Mouse (Mus musculus): ENCODE data around the gene Caskin1. TPM values are rescaled to one million over a fixed set of nuclear protein-coding genes. Genes with fewer than 3 reads are reported as not detected.
A peak's percentile ranks its signal among the peaks of the same experiment; 100 is the strongest.
"Not testable (repeated sequence)": the region's sequence is repeated elsewhere in the genome, so short reads cannot be mapped to it uniquely, and the experiment has no call there.

The Caskin1 gene
- total RNA-seq (2021): 26.2 and 60.8 TPM in 2 replicates
- long read RNA-seq, partial matches to known transcripts: 6 of 6 reads
- long read RNA-seq, other reads (novel, unspliced or antisense): 0 of 6 reads

DNA sequence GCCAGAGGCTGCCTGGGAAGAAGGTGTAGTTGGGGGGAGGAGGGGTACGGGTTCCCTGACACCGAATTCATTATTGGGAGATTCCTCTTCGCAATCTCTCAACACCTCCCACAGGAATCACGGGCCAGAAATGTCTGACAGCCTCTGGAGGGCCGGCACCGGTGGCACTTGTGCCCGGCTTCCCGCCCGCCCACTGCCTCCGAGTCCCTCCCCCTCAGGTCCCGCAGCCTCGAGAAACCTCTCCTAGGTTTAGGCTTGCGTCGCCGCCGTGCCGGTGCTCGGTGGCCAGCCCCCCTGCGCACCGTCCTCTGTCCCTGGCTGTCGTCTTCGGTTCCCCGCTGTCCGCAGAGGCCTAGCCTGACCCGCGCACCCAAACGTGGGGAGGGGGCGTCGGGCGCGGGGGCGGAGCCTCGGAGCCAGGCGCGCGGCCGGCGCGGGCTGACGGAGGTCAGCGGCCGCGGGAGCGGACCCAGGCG, at the start of gene Caskin1:
Caskin1 (plus strand) TSS at position 416 of the 476 bp plus-strand sequence.
- peak; percentile 58 for DNase-seq

DNA sequence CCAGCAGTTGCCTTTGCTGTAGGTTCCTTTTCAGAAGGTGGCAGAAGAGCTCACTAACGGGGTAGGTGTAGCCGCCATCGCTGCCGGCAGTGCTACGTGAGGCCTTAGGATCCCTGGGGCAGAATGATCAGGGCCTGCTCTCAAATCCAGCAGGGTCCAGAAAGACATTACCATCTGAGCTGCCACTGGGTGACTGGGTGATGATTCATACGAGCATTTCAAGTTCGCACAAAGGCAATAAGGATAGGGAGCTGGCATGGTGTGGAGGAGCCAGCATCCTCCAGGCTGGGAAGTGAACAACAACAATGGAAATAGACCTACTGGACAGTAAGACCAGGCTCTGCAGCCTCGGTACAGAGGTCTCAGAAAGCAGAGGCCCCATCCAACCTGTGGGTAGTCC, 48.0 kb upstream of the Caskin1 start:
- DNase-seq: no peak

DNA sequence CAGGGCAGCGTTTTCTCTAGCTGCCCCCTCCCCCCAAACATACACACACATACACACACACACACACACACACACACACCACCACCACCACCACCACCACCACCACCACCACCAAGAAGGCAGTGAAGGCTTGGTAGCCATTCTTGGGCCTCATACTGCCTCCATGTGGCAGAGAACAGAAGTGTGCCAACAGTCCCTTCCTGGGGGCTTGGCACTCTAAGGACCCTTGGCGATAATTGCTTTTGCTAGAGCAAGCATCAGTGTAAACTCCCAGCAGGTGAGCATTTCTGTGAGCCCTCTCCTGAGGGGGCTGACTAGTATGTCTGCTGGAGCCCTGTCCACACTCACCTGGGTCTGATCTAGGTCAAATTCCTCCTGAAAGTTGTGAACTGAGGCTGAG, 47.3 kb upstream of the Caskin1 start:
- no peak for DNase-seq

DNA sequence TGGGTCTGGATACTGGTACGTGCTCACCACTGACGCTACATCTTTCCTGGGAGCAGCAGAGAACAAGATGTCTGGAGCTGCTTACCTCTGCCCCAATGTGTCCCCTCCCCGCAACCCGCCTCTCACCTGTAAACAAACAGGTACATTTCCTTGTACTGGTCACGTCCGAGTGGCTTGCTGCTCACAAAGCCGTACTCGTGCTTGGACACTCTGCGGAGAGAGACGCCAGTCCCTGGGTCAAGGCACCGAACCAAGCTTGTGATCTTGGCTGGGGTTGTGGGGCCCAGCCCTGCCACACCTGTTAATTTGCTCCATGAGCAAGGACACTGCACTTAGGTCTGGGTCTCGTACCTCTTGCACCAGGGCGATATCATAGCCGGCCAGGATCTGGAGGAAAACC, 46.3 kb upstream of the Caskin1 start:
- DNase-seq: no peak

DNA sequence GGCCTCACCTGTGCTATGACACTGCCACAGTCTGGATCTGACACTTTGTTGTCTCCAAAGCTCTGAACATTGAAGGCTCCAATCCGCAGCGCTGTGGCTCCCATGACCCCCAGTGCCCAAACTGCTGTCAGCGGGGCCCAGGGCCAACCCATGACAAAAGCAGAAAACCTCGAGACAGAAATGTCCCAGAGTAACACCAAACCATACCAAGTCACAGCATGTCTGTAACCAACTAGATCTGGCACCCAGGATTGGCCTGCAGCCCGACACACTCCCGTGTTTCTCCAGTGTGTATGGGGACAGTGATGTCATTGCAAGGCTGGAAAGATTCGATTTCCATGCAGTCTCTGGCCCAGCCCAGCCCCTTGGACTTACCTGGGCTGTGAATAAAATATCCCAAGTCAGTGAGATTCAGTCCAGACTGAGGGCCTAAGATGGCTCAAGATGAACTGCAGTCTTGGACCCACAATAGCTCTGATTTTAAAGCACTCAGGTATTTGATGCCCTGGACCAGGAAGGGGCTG, 45.7 kb upstream of the Caskin1 start, which contains the start of gene Dnase1l2:
Dnase1l2 (minus strand) TSS at position 474 of the 524 bp plus-strand sequence.
- DNase-seq: no peak

DNA sequence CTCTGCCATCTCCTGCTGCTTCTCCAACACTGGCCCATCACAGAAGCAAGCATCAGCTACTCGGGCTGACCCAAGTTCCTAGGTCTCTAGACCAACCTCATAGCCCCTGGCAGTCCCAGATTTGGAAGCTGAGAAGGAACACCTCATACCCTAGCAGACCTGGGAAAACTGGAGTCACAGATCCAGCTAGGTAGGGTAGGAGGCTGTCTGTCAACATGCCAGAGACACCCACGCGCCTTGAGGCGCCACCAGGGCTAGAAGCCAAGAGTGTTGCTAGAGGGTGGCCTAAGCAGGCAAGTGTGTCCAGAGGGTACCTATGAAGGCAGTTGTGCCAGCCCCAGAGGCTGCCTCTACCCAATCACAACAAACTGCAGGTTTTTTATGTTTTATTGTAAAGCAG, 45.0 kb upstream of the Caskin1 start:
- DNase-seq: no peak

DNA sequence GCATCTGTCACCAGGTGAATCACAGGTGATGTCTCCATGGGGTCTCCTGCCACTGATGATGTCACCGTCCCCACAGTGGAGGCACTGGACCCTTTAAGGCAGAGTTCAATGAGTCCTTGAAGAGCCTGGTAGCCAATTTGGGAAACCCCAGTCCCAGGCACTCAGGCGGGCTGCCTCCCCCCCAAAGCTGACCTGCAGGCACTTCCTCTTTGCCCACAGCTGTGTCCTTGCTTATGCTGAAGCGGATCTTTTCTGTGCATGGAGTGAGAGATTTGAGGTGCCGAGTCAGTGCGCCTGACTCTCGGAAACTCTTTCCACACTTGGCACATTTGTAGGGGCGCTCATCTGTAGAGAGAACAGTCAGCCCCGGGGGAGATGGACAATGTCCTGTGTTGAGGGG, 41.8 kb upstream of the Caskin1 start:
- DNase-seq: no peak

DNA sequence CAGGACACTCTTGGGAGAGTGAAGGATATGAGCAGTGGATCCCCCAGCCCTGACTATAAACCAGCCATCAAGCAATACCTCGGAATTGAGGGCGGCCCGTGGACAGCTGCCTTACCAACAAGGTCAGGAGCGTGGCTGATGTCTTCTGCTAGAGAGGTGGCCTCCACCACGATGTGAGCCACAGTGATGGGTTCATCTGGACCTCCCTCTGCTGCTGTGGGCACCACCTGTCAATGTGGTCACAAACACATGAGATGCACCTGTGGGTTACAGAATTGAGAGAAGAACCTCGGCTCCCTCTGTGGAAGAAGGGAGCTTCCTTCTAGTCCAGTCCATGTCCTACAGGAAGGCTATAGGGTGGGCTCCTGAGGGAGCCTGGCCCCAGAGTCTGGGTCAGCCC, 38.9 kb upstream of the Caskin1 start:
- DNase-seq: no peak

DNA sequence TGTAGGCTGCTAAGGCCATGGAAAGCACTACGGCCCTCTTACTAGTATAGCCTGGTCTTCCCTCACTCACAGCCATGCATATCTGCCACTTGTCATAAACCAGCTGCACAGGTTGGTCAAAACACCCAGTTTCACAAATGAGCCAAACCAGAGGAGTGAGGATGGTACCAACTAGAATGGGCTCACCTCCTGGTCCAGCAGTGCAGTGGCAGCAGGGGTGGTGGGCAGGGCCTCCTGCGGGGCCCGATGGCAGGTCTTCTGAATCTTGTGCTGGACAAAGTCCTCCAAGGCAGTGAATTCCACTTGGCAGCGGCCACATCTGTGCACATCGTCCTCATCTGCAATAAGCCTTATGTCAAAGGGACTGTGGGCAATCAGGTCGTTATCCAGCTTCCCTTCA, 37.2 kb upstream of the Caskin1 start:
- DNase-seq: no peak

DNA sequence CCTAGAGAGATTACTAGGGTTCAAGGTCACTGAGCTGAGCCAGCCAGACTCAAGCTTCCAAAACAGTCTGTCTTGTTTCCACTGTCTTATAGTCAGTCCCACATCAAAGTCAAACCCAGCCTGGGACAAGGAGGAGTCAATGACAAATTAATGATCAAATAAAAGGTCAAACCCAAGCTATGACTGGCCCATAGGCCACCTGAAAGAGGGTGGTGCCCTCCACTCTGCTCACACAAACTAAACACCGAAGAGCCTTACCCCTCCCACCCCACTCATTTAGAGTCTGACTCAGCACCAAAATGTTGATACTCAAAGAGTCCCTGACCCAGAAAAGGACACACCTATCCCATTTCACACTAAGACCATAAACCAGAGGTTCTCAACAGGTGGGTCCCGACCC, 35.0 kb upstream of the Caskin1 start:
- no peak for DNase-seq

DNA sequence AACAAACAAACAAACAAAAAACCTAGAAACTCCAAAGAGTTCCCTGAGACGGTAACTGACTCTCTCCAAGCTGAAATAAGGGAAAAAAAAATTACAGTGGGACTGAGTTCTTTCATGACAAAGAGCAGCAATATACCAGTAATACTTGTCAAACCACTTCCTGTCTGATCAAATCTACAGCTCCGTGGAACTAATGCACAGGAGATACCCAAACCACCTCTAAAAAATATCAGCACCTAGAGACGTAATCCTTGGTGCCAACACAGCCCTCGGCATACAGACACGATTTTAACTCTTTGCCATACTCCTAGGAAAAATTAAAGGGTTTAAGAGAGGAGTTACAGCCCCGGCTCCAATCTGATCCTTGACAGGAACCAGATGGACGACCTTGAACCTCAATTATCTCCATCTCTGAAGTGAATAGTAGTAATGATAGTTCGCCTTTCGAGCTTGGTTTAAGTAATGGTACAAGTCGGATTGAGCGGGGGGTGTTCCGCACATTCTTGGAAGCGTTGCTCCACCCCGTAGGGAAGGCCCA, 34.1 kb upstream of the Caskin1 start:
- no peak for DNase-seq

DNA sequence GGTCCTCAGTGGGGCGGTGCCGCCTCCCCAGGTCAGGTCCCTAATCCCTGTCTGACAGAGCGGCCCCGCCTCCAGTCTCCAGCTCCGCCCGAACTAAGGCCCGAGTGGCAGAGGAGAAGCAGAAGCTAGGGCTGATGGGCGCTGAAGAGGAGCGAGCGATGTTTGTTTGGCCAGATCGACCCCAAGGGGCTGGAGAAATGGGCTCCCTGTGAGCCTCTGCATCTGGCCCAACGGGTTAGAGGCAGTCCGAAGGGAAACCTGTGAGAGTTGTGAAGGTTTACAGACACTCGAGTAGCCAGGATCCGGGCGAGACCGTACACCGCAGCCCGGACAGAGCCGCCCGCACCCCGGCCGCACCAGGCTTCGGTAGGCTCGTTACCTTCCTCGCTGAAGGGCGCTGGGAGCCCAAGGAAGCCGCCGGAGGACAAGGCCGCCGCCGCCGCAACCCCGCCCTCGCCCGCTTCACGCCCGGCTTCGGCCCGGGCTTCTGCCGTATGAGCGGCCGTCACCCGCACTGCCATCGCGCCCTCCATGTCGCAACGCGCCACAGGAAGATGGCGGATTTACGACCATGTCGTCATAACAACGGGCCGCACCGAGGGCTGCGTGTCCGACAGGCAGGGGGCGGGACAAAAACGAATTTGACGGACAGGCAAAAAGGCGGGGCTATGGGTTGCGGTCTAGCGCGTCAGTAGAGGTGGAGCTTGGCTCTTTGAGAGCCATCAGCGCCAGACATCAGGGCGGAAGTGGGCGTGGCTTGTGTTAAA, 33.5 kb upstream of the Caskin1 start:
- peak; percentile 98 for DNase-seq

DNA sequence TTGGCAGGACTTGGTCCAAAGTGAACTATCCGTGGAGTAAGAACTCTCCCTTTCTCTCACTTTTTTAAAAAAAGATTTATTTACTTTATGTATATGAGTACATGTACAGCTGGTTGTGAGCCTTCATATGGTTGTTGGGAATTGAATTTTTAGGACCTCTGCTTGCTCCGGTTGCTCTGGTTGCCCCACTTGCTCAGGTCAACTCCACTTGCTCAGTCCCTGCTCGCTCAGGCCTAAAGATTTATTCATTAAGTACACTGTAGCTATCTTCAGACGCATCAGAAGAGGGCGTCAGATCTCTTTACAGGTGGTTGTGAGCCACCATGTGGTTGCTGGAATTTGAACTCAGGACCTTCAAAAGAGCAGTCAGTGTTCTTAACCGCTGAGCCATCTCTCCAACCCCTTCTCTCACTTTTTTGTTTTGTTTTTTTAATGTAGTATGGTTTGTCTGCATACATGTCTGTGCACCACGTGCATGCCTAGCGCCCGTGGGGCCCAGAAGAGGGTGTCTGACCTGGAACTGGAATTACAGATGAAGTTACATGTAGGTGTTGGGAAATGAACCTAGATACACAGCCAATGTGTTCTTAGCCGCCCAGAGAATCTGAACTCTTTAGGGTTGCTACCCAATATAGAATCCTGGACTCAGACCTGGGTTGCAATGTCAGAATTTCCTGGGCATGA, 32.7 kb upstream of the Caskin1 start:
- DNase-seq: not testable (repeated sequence)

DNA sequence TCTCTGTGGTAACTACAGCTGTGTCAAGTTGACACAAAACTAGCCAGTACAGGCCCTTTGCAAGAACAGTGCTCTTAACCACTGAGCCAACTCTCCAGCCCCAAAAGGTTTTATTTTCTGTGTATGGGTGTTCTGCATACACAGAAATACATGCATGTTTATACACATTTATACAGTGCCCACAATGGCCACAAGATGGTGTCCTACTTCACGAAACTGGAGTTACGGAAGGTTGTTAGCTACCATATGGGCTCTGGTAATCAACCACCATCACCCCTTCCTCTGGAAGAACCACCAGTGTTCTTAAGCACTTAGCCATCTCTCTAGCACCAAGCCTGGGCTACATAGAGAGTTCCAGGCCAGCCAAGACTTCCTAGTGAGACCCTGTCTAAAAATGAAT, 26.8 kb upstream of the Caskin1 start:
- DNase-seq: no peak

DNA sequence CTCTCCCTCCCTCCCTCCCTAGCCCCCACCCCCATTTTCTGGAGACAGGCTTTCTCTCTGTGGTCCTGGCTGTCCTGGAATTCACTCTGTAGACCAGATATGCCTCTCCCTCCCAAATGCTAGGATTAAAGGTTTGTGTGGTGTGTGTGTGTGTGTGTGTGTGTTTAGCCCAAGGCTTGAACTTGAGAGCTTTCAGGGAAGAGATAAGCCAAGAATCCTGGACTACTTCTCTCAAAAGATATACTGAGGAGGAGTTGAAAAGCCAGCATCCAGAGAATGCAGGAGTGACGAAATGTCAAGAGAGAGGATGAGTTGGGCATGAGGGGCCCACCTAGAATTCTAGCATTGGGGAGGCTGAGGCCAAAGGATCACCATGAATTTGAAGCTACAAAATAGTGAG, 25.5 kb upstream of the Caskin1 start:
- DNase-seq: no peak

DNA sequence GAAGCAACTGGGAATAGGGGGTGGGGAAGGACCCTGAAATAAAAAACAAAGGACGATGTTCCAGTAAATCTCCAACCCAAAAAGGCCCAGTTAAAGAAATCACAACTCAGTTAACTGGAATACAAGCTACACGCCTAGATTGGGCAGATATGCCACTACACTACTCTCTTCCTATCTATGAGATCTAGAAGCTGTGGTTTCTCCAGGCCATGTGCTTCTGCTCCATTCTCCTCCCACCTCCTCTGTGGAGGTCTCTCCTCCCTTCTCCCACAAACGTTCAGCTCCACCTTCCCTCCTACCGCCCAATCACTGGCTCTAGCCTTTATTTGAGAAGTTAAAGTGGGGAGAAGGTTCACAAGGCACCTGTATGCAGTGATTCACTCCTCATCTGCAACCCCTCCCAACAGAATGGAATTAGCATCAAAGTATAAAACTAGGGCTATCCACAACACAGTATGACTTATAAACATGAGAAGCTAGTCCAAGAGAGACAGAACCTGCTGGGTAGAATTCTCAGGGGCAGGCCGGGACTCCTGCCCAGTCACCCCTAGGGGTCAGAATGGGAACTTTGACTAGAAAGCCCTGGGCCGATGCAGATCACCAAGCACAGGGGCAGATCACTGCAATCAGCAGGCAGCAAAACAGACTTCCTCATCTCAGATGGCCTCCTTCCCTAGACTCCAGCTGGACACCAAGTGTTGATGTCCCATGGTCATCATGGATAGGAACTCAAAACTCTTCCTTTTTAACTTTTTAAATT, 24.8 kb upstream of the Caskin1 start:
- no peak for DNase-seq

DNA sequence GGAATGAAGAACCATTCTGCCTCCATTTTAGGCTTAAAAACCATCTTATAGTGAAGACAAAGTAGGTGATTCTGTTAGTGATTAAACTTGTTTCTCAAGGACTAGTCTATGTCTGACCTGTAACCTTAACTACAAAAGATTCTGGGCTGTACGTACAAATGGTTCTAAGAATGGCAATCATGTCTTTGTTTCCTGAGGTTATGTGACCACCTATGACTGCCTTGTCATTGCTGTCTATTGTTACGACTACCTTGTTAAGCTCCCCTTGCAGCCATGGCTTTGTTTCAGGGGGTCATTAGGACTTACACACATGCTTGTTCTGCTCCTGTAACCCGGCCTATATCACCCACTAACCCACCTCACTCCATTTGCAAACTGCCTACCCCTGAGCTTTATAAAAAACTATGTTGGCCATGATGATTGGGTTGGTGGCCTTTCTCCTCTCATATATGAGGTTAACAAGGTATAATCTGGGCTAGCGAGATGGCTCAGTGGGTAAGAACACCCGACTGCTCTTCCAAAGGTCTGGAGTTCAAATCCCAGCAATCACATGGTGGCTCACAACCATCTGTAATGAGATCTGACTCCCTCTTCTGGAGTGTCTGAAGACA, 19.7 kb upstream of the Caskin1 start:
- DNase-seq: no peak

DNA sequence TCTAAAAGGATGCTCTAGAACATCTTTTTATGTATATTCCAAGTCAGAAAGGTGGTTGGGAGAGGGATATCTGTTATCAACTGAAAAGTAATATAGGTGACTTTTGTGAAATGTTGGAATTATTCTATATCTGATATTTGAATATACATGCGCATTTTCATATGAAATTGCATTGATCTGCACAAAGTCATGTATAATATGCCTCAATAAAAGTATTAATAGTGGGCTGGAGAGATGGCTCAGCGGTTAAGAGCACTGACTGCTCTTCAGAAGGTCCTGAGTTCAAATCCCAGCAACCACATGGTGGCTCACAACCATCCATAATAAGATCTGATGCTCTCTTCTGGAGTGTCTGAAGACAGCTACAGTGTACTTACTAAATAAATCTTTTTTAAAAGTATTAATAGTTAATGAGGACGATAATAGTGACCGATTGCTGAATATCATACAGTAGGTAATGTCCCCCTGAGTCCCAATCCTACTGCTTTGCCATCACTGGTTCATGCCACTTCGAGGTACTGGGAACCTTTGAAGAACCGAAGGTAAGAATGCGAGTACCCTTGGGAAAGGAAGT, 19.0 kb upstream of the Caskin1 start:
- no peak for DNase-seq

DNA sequence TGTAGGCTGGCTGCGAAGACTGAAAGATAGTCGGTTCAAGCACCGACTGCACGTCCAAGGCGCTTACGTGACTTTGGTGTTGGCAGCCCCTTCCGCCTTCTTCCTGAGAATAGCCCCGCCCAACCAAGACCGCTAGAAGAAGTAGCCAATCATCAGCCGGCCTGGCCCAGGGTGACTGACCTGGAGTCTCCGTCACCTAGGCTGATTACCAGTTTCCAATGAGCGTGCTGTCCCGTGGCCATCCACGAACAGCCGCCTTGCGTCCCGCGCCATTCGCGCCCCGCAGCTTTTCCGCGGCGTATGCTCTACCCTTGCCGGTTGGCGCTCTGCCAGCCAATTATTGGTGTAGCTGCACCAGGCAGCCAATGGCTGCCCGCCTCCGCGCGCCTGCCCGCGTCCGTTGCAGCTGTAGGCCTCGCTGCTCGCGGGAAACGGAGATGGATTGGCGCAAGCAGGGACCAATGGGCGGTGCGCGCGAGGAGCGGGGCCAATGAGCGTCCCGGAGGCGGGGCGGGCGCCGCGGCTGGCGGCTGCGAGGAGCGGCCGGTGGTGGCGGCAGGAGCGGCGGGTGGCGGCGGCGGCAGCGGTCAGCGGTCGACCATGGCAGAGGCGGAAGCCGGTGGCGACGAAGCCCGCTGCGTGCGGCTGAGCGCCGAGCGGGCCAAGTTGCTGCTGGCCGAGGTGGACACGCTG, 18.3 kb upstream of the Caskin1 start, which contains the start of the genes E4f1 and Pgp:
E4f1 (minus strand) TSS at position 404 of the 693 bp plus-strand sequence.
Pgp (plus strand) TSS at position 483 of the 693 bp plus-strand sequence.
- peak; percentile 99 for DNase-seq

DNA sequence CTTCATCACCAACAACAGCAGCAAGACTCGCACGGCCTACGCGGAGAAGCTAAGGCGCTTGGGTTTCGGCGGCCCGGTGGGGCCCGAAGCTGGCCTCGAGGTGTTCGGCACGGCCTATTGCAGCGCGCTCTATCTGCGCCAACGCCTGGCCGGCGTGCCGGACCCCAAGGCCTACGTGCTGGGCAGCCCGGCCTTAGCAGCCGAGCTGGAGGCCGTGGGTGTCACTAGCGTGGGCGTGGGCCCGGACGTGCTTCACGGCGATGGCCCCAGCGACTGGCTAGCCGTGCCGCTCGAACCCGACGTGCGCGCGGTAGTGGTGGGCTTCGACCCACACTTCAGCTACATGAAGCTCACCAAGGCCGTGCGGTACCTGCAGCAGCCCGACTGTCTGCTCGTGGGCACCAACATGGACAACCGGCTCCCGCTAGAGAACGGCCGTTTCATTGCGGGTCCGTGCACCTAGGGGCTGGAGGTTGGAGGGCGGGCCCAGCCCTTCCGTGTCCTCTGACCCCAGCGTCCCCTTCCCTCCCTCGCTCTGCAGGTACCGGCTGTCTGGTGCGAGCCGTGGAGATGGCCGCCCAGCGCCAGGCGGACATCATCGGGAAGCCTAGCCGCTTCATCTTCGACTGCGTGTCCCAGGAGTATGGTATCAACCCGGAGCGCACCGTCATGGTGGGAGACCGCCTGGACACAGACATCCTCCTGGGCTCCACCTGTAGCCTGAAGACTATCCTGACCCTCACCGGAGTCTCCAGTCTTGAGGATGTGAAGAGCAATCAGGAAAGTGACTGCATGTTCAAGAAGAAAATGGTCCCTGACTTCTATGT, 17.5 kb upstream of the Caskin1 start:
- DNase-seq: peak; percentile 42

Data from adrenal gland, postnatal 25 days (tissue).